Mouse (Mus musculus) liver, embryonic 13.5 days (tissue): ENCODE measurements at regions not wholly inside any gene's neighbourhood (a gene's known extent, or its start where the extent isn't known, plus 50 kb on each side); places are given as distances from the start of the nearest gene placed in this dataset. TPM values are rescaled to one million over a fixed set of nuclear protein-coding genes. Genes with fewer than 3 reads are reported as not detected.

Source experiments
- ATAC-seq: fragments of 200-750 bp; cut with Nextera tagmentation; 2 replicates; pipeline ENCODE4 v1.8.0; 2017; ENCODE audit warnings: low read depth, mild to moderate bottlenecking, moderate number of reproducible peaks, moderate library complexity
- DNase-seq: peaks from one replicate; pipeline ENCODE4 v3.0.0; 2022
- H3K27ac ChIP-seq: fragments of 300-500 bp; sonication (generic); 2 replicates; pipeline ENCODE4 v1.5.1; 2015; ENCODE audit warnings: moderate library complexity, mild to moderate bottlenecking, inconsistent platforms
- H3K27me3 ChIP-seq: fragments of 300-500 bp; sonication (generic); 2 replicates; pipeline ENCODE4 v1.6.1; 2015; ENCODE audit warnings: mild to moderate bottlenecking, inconsistent platforms
- H3K36me3 ChIP-seq: fragments of 300-500 bp; sonication (generic); 2 replicates; pipeline ENCODE4 v1.6.1; 2015; ENCODE audit warnings: mild to moderate bottlenecking, inconsistent platforms
- H3K4me1 ChIP-seq: fragments of 300-500 bp; sonication (generic); replicated peaks from 2 replicates; pipeline ENCODE4 v1.6.1; 2015; ENCODE audit warnings: inconsistent platforms
- H3K4me2 ChIP-seq: fragments of 300-500 bp; sonication (generic); 2 replicates; pipeline ENCODE4 v1.6.1; 2015; ENCODE audit warnings: inconsistent platforms, mild to moderate bottlenecking, moderate library complexity
- H3K4me3 ChIP-seq: fragments of 300-500 bp; sonication (generic); replicated peaks from 2 replicates; pipeline ENCODE4 v1.5.1; 2015; ENCODE audit warnings: mild to moderate bottlenecking, inconsistent platforms
- H3K9ac ChIP-seq: fragments of 300-500 bp; sonication (generic); 2 replicates; pipeline ENCODE4 v1.6.1; 2015; ENCODE audit warnings: mild to moderate bottlenecking, inconsistent platforms
- H3K9me3 ChIP-seq: fragments of 300-500 bp; sonication (generic); replicated peaks from 2 replicates; pipeline ENCODE4 v1.6.1; 2016; ENCODE audit warnings: inconsistent platforms
- WGBS: fragments of 180-500 bp; shearing (Covaris S2); methylation state at CpG from one replicate; pipeline ENCODE4 v1.1.7; 2015; ENCODE audit not compliant: insufficient replicate concordance; 5-methylcytosine and 5-hydroxymethylcytosine counted together
- microRNA-seq: library from miRNA; unstranded; fragments of <30 nt; microRNA quantifications from one replicate; pipeline ENCODE4, GENCODE M21; 2016

DNA sequence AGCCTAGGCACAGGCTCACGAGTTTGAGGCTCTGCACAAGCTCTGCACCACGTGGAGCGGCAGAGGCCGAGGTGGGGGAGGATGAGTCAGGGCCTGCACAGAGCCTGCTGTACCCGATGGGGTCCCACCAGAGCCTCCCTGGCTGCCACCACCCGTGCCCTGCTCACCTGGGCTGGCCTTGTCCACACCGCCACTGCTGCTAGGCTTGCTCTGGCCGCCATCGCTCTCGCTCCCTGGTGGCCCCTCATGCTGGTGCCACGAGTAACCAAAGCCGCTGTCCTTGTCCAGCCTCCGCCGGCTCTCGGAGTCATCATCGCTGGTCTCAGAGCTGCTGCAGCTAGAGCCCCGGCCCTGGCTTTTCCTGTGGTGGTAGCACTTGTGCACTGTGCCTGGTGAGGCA lies 386.8 kb downstream of the Gm8797 start:
- H3K4me2 ChIP-seq = no peak overlapping the region
- H3K9ac ChIP-seq = no peak overlapping the region
- ATAC-seq (no peak), DNase-seq (no peak)
- H3K27me3 ChIP-seq = no peaks in the 10 kb centered on the region
- no peak overlapping the region for H3K4me3 ChIP-seq
- no peak overlapping the region for H3K27ac ChIP-seq
- H3K9me3 ChIP-seq = no peaks in the 10 kb centered on the region
- no peaks in the 10 kb centered on the region for H3K4me1 ChIP-seq
- 78% methylated on average over 17 of the region's 17 CpGs for WGBS
- no peaks in the 10 kb centered on the region for H3K36me3 ChIP-seq

DNA sequence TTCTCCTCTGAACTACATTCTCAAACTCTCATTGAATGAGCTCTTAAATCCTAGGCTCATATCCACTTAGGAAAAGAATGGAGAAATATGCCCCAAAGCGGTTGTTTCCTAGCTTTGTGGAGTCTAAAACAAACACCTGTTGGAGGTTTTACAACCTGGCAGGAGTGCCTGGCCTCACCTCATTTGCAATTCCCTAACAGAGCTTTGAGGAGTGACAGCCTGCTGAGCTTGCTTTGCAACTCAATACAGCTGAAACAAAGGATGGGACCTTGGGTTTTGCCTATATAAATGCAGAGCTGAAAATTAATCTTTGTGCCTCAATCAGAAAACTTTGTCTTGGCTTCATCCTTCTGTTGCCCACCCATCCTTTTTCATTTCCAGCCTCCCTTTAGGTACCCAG lies 423.2 kb downstream of the Gm8797 start:
- no peak for ATAC-seq

DNA sequence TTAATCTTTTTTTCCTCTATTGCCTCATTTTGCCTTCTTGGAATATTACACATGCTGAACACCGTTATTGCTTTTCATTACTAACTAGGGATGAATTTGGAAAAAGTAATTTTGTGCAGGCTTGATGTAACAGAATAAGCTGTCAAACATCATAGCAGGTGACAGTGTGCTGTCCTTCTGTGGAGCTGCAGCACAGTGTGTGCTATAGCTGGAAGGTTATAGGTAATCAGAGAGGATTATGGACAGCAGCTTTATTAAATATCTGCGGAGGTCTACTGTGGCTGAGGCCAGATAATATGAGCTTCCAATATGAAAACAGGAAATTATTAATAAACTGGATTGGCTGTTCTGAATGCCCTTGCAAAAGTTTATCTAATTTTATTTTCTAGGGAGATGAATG lies 431.9 kb downstream of the Gm8797 start:
- 68% methylated on average over 2 of the region's 2 CpGs for WGBS
- H3K4me3 ChIP-seq = no peak overlapping the region

More for the DNA sequence above, 423.2 kb downstream of the Gm8797 start:
- no peak overlapping the region for H3K27ac ChIP-seq
- H3K27me3 ChIP-seq = no peaks in the 10 kb centered on the region
- H3K4me3 ChIP-seq = no peak overlapping the region
- H3K9ac ChIP-seq = no peak overlapping the region
- H3K4me2 ChIP-seq = no peak overlapping the region
- no peaks in the 10 kb centered on the region for H3K4me1 ChIP-seq
- no peaks in the 10 kb centered on the region for H3K9me3 ChIP-seq
- 22% methylated on average over 1 of the region's 1 CpGs for WGBS
- no peaks in the 10 kb centered on the region for H3K36me3 ChIP-seq
- DNase-seq = no peak

DNA sequence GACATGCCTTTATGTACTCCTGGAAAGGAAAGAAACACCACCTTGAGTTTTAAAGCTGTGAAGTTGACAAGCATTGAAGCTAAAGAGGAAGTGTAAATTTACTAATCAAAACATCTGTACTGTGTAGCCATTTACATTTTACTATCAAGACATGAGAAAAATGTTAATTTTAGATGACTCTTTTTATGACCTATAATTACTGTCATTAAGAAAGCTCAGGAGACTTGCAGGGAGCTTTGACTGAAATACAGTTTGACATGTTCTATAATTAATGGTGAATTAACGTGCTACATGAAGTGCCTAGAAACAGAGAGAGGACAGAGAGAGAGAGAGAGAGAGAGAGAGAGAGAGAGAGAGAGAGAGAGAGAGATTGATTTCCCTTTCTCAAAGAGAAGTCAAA lies 432.8 kb downstream of the Gm8797 start:
- H3K9ac ChIP-seq = no peak overlapping the region
- H3K27me3 ChIP-seq = no peaks in the 10 kb centered on the region
- H3K27ac ChIP-seq = no peak overlapping the region
- DNase-seq (no peak), ATAC-seq (no peak)
- H3K4me2 ChIP-seq = no peak overlapping the region
- H3K4me3 ChIP-seq = no peak overlapping the region
- no peaks in the 10 kb centered on the region for H3K4me1 ChIP-seq
- H3K9me3 ChIP-seq = no peaks in the 10 kb centered on the region
- H3K36me3 ChIP-seq = no peaks in the 10 kb centered on the region
- 35% methylated on average over 1 of the region's 1 CpGs for WGBS

More for the DNA sequence above, 431.9 kb downstream of the Gm8797 start:
- Histone ChIP-seq H3K4me1 (no peaks in the 10 kb centered on the region), H3K27ac (no peak overlapping the region), H3K4me2 (no peak overlapping the region), H3K9ac (no peak overlapping the region), H3K9me3 (no peaks in the 10 kb centered on the region), H3K36me3 (no peaks in the 10 kb centered on the region), H3K27me3 (no peaks in the 10 kb centered on the region)
- DNase-seq (no peak), ATAC-seq (no peak)

DNA sequence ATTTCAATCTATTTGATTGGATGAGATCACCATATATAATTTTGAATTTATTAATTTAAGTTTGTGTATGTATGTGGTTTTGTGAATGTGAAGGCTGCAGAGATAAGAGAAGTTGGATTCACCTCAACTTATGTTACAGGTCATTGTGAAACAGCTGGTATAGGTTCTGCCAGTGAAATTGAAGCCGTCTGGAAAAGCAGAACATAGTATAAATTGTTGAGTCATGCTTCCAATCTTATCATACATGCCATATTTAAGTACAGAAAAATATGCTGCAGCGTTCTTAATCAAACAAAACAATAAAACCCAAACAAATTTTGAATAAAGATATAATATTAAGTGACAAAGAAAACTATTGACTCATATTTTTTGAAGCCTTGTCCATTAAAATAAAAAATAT lies 415.6 kb downstream of the 1700008P02Rik start:
- 35% methylated on average over 2 of the region's 2 CpGs for WGBS
- H3K27ac ChIP-seq = no peak overlapping the region
- no peaks in the 10 kb centered on the region for H3K27me3 ChIP-seq
- H3K4me3 ChIP-seq = no peak overlapping the region
- H3K36me3 ChIP-seq = no peaks in the 10 kb centered on the region
- no peaks in the 10 kb centered on the region for H3K4me1 ChIP-seq
- DNase-seq (no peak), ATAC-seq (no peak)
- no peak overlapping the region for H3K4me2 ChIP-seq
- H3K9ac ChIP-seq = no peak overlapping the region
- no peaks in the 10 kb centered on the region for H3K9me3 ChIP-seq

DNA sequence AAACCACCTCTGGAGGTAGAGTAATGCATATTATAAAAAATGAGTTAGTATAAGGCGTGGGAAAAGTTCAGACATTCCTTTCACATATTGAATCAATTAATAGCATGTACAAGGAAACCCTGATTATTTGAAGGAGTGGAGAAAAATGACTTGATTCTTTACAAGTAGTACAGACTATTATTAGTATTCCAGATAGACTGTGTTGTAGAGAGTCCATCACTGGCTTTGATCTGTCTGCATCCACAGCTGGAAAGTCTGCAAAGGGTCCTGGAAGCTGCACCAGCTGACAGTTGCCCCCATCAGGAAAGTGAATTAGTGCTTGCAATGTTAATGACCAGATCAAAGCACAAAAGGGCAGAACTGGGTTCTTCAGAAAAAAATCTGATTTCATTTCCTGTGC lies 391.6 kb downstream of the 1700008P02Rik start:
- no peak overlapping the region for H3K4me2 ChIP-seq
- H3K4me1 ChIP-seq = no peaks in the 10 kb centered on the region
- H3K9ac ChIP-seq = no peak overlapping the region
- H3K36me3 ChIP-seq = no peaks in the 10 kb centered on the region
- no peak overlapping the region for H3K4me3 ChIP-seq
- 39% methylated on average over 1 of the region's 1 CpGs for WGBS
- no peak overlapping the region for H3K27ac ChIP-seq
- no peaks in the 10 kb centered on the region for H3K27me3 ChIP-seq
- H3K9me3 ChIP-seq = no peaks in the 10 kb centered on the region
- ATAC-seq (no peak), DNase-seq (no peak)

Small RNAs in the stretch of these regions (microRNA-seq; reads per million reads assigned to microRNA genes)
- gene Gm25144 = not detected
- gene Gm25352 = not detected
